29 mouse cellular contexts compared by ENCODE assay signal in the genomic region with DNA sequence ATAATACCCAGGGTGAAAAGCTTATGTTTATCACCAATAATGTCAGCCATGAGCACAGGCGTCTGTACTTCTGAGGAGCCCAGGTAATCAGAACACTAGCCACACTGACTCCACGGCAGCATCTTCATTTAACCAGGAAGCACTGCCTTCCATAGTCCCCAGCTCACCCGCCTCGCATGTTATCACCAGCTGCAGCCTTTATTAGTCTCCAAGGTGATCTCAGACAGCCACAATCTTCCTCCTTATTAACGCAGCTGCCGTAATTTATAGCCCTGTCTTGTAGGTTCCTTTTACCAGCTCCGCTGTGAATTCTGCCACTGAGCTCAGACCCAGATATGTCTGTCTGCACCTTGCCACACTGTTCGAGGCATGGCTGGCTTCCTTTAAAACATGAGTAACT.
DNase-seq lines count a peak whose midpoint lies in the region; ATAC-seq and TF ChIP-seq lines count a peak whose summit lies in the region.
"Had no signal": no experiment of that assay in that cellular context is flagged by ENCODE, and none has a peak within 500 bp of the region (broad histone marks: within the 10 kb centered on the region; RNA-seq: fewer than 3 reads in every experiment).

No protein-coding gene starts in this region.

- no peak for TF ChIP-seq CTCF in brain, embryonic 14.5 days (IDR thresholded peaks at IDR 0.05; ENCODE audit: borderline replicate concordance, extremely low read depth, insufficient read depth, insufficient read length)

- H3K9me3 ChIP-seq in intestine, embryonic 14.5 days (ENCODE audit: control insufficient read depth, low read length): no peaks in the 10 kb centered on the region
- no peaks in the 10 kb centered on the region for H3K9me3 ChIP-seq in intestine, embryonic 15.5 days
- no peaks in the 10 kb centered on the region for H3K9me3 ChIP-seq in hindbrain, embryonic 15.5 days
- 0 out of 2 replicates have a peak, but pooled peaks cover 2% of the 10 kb centered on the region for H3K9me3 ChIP-seq in neural tube, embryonic 13.5 days
- H3K9me3 ChIP-seq: forebrain, embryonic 12.5 days; liver, embryonic 12.5 days; midbrain, embryonic 12.5 days had no signal

- WGBS in intestine, embryonic 14.5 days: 44% methylated on average over 8 of the region's 8 CpGs
- 43% methylated on average over 8 of the region's 8 CpGs for WGBS in intestine, embryonic 15.5 days
- WGBS in hindbrain, embryonic 15.5 days: 38% methylated on average over 8 of the region's 8 CpGs
- 25% methylated on average over 8 of the region's 8 CpGs for WGBS in neural tube, embryonic 13.5 days

- no peak for TF ChIP-seq POLR2A in brain, embryonic 14.5 days (IDR thresholded peaks at IDR 0.05; ENCODE audit: borderline replicate concordance, extremely low read depth, insufficient read depth, insufficient read length, poor library complexity, severe bottlenecking)

- H3K4me3 ChIP-seq in intestine, embryonic 14.5 days (ENCODE audit: low read depth, low read length): no peak overlapping the region
- no peak overlapping the region for H3K4me3 ChIP-seq in intestine, embryonic 15.5 days (replicated peaks)
- no peak overlapping the region for H3K4me3 ChIP-seq in hindbrain, embryonic 15.5 days
- H3K4me3 ChIP-seq in neural tube, embryonic 13.5 days: no peak overlapping the region
- H3K4me3 ChIP-seq: forebrain, embryonic 12.5 days; heart, embryonic 13.5 days; layer of hippocampus, adult 2 months; liver, embryonic 12.5 days; midbrain, embryonic 12.5 days; myocyte had no signal

- no peak for DNase-seq in intestine, embryonic 14.5 days (ENCODE audit: low spot score)
- peak; percentile 47 for DNase-seq in brain, embryonic 14.5 days (ENCODE audit: low read depth)
- no peak for DNase-seq in left cerebral cortex, adult 9 months (ENCODE audit: low spot score in 2 of 2)
- no peak for DNase-seq in thymus, postnatal 10 days (ENCODE audit: low spot score in 2 of 2)
- DNase-seq: adrenal gland, postnatal 10 days; cerebellum, adult 11 months; cerebellum, postnatal 10 days; forebrain, postnatal 0 days; heart, postnatal 10 days; kidney, adult 2 months; kidney, postnatal 36 days; left cerebral cortex, postnatal 4 days; liver, postnatal 0 days; lung, postnatal 36 days; right cerebral cortex, adult 18-20 months; right cerebral cortex, postnatal 4 days; thymus, adult 18-20 months; thymus, postnatal 36 days had no signal

- no peak overlapping the region for H3K27ac ChIP-seq in intestine, embryonic 14.5 days (ENCODE audit: low read depth)
- H3K27ac ChIP-seq in intestine, embryonic 15.5 days: no peak overlapping the region
- H3K27ac ChIP-seq in hindbrain, embryonic 15.5 days (replicated peaks): peak overlapping the region; percentile 7; the same call in 1 of the 2 replicates
- H3K27ac ChIP-seq in neural tube, embryonic 13.5 days (replicated peaks): peak overlapping the region; percentile 78
- H3K27ac ChIP-seq: forebrain, embryonic 12.5 days; heart, embryonic 13.5 days; layer of hippocampus, adult 2 months; liver, embryonic 12.5 days; midbrain, embryonic 12.5 days; stomach, postnatal 0 days had no signal

- no peak overlapping the region for H3K4me2 ChIP-seq in intestine, embryonic 14.5 days (ENCODE audit: low read length)
- H3K4me2 ChIP-seq in intestine, embryonic 15.5 days (replicated peaks): no peak overlapping the region
- no peak overlapping the region for H3K4me2 ChIP-seq in hindbrain, embryonic 15.5 days
- peak overlapping the region; percentile 10 for H3K4me2 ChIP-seq in neural tube, embryonic 13.5 days
- H3K4me2 ChIP-seq: forebrain, embryonic 12.5 days; heart, embryonic 13.5 days; liver, embryonic 12.5 days; midbrain, embryonic 12.5 days had no signal

- 0 out of 2 replicates have a peak, but pooled peaks have one; percentile 23 for ATAC-seq in intestine, embryonic 14.5 days (replicated peaks; ENCODE audit: low FRiP score, low TSS enrichment, low read depth)
- ATAC-seq in intestine, embryonic 15.5 days: no peak
- ATAC-seq in hindbrain, embryonic 15.5 days (ENCODE audit: low FRiP score, low read depth): peak; percentile 59; the same call in 1 of the 2 replicates
- peak; percentile 80 for ATAC-seq in neural tube, embryonic 13.5 days (ENCODE audit: low read depth)
- ATAC-seq: forebrain, postnatal 0 days; liver, embryonic 12.5 days; liver, postnatal 0 days; Patski had no signal

- H3K27me3 ChIP-seq in intestine, embryonic 14.5 days (replicated peaks; ENCODE audit: control insufficient read depth, insufficient read depth, low read length): no peaks in the 10 kb centered on the region
- no peaks in the 10 kb centered on the region for H3K27me3 ChIP-seq in intestine, embryonic 15.5 days (replicated peaks)
- no peaks in the 10 kb centered on the region for H3K27me3 ChIP-seq in hindbrain, embryonic 15.5 days
- H3K27me3 ChIP-seq in neural tube, embryonic 13.5 days: no peaks in the 10 kb centered on the region
- H3K27me3 ChIP-seq: forebrain, embryonic 12.5 days; heart, embryonic 13.5 days; liver, embryonic 12.5 days; midbrain, embryonic 12.5 days; Patski had no signal

- H3K36me3 ChIP-seq in intestine, embryonic 14.5 days (ENCODE audit: control insufficient read depth, insufficient read depth, low read length): no peaks in the 10 kb centered on the region
- no peaks in the 10 kb centered on the region for H3K36me3 ChIP-seq in intestine, embryonic 15.5 days
- H3K36me3 ChIP-seq in hindbrain, embryonic 15.5 days: no peaks in the 10 kb centered on the region
- H3K36me3 ChIP-seq in neural tube, embryonic 13.5 days: no peaks in the 10 kb centered on the region
- H3K36me3 ChIP-seq: forebrain, embryonic 12.5 days; heart, embryonic 13.5 days; liver, embryonic 12.5 days; midbrain, embryonic 12.5 days had no signal

- 0 out of 2 replicates have a peak, but pooled peaks cover 3% of the 10 kb centered on the region for H3K4me1 ChIP-seq in intestine, embryonic 14.5 days (replicated peaks; ENCODE audit: control insufficient read depth, insufficient read depth, low read length)
- H3K4me1 ChIP-seq in intestine, embryonic 15.5 days (replicated peaks): no peaks in the 10 kb centered on the region
- peaks cover 15% of the 10 kb centered on the region for H3K4me1 ChIP-seq in hindbrain, embryonic 15.5 days (replicated peaks)
- H3K4me1 ChIP-seq in neural tube, embryonic 13.5 days (replicated peaks): peaks cover 45% of the 10 kb centered on the region
- H3K4me1 ChIP-seq: forebrain, embryonic 12.5 days; liver, embryonic 12.5 days; midbrain, embryonic 12.5 days had no signal

- no peak overlapping the region for H3K9ac ChIP-seq in intestine, embryonic 14.5 days (ENCODE audit: low read length)
- H3K9ac ChIP-seq in intestine, embryonic 15.5 days: no peak overlapping the region
- H3K9ac ChIP-seq in hindbrain, embryonic 15.5 days: no peak overlapping the region
- no peak overlapping the region for H3K9ac ChIP-seq in neural tube, embryonic 13.5 days
- H3K9ac ChIP-seq: forebrain, embryonic 12.5 days; forebrain, postnatal 0 days; heart, embryonic 13.5 days; liver, embryonic 12.5 days; liver, postnatal 0 days; midbrain, embryonic 12.5 days had no signal

Comparison
In these comparisons a context has a peak if more than half of its experiments do, and no peak if none do; other contexts are left out.
1. H3K27ac ChIP-seq: peak in hindbrain, embryonic 15.5 days (single experiment) and neural tube, embryonic 13.5 days (single experiment); none in intestine, embryonic 14.5 days (single experiment) and intestine, embryonic 15.5 days (single experiment).